Mouse (Mus musculus): ENCODE measurements around the gene Itih5. TPM values are rescaled to one million over a fixed set of nuclear protein-coding genes. Genes with fewer than 3 reads are reported as not detected.

Itih5 gene
- total and polyA plus RNA-seq, 2 experiments from 2014 or later = 11.6 to 16.7 TPM

GRCm38 (mm10) chr2:10166635-10167034 lies 13.3 kb downstream of the Itih5 start:
- ATAC-seq (no peak), DNase-seq (ENCODE audit: low spot score) (no peak)
- TF ChIP-seq CTCF (IDR thresholded peaks at IDR 0.05; ENCODE audit: low read depth) = no peak
- 65% methylated on average over 6 of the region's 6 CpGs for WGBS
- Histone ChIP-seq H3K4me2 (ENCODE audit: low read depth, low read length) (no peak overlapping the region), H3K4me3 (ENCODE audit: low read length) (no peak overlapping the region), H3K36me3 (ENCODE audit: insufficient read depth, low read length) (no peaks in the 10 kb centered on the region), H3K4me1 (ENCODE audit: insufficient read depth, low read length) (no peaks in the 10 kb centered on the region), H3K27me3 (ENCODE audit: insufficient read depth, low read length) (no peaks in the 10 kb centered on the region), H3K9ac (replicated peaks; ENCODE audit: low read length) (no peak overlapping the region), H3K27ac (no peak overlapping the region), H3K9me3 (ENCODE audit: low read length) (no peaks in the 10 kb centered on the region)

GRCm38 (mm10) chr2:10167283-10167682 lies 13.9 kb downstream of the Itih5 start:
- no peak overlapping the region for H3K4me3 ChIP-seq (ENCODE audit: low read length)
- TF ChIP-seq CTCF (IDR thresholded peaks at IDR 0.05; ENCODE audit: low read depth) = no peak
- H3K4me2 ChIP-seq (ENCODE audit: low read depth, low read length) = no peak overlapping the region
- H3K27ac ChIP-seq = no peak overlapping the region
- 92% methylated on average over 11 of the region's 11 CpGs for WGBS
- no peaks in the 10 kb centered on the region for H3K9me3 ChIP-seq (ENCODE audit: low read length)
- no peaks in the 10 kb centered on the region for H3K27me3 ChIP-seq (ENCODE audit: insufficient read depth, low read length)
- no peak overlapping the region for H3K9ac ChIP-seq (replicated peaks; ENCODE audit: low read length)
- no peaks in the 10 kb centered on the region for H3K4me1 ChIP-seq (ENCODE audit: insufficient read depth, low read length)
- ATAC-seq (no peak), DNase-seq (ENCODE audit: low spot score) (no peak)
- no peaks in the 10 kb centered on the region for H3K36me3 ChIP-seq (ENCODE audit: insufficient read depth, low read length)

GRCm38 (mm10) chr2:10168016-10168415 lies 14.6 kb downstream of the Itih5 start:
- no peak for TF ChIP-seq CTCF (IDR thresholded peaks at IDR 0.05; ENCODE audit: low read depth)
- H3K9me3 ChIP-seq (ENCODE audit: low read length) = no peaks in the 10 kb centered on the region
- H3K4me1 ChIP-seq (ENCODE audit: insufficient read depth, low read length) = no peaks in the 10 kb centered on the region
- H3K27ac ChIP-seq = no peak overlapping the region
- H3K27me3 ChIP-seq (ENCODE audit: insufficient read depth, low read length) = no peaks in the 10 kb centered on the region
- no peak overlapping the region for H3K4me2 ChIP-seq (ENCODE audit: low read depth, low read length)
- WGBS = 58% methylated on average over 8 of the region's 8 CpGs
- ATAC-seq (no peak), DNase-seq (ENCODE audit: low spot score) (no peak)
- H3K9ac ChIP-seq (replicated peaks; ENCODE audit: low read length) = no peak overlapping the region
- H3K36me3 ChIP-seq (ENCODE audit: insufficient read depth, low read length) = no peaks in the 10 kb centered on the region
- no peak overlapping the region for H3K4me3 ChIP-seq (ENCODE audit: low read length)

- Histone ChIP-seq H3K4me2 (ENCODE audit: low read depth, low read length) (no peak overlapping the region), H3K4me3 (ENCODE audit: low read length) (no peak overlapping the region), H3K36me3 (ENCODE audit: insufficient read depth, low read length) (no peaks in the 10 kb centered on the region), H3K9me3 (ENCODE audit: low read length) (no peaks in the 10 kb centered on the region), H3K4me1 (ENCODE audit: insufficient read depth, low read length) (no peaks in the 10 kb centered on the region), H3K27me3 (ENCODE audit: insufficient read depth, low read length) (no peaks in the 10 kb centered on the region), H3K27ac (no peak overlapping the region), H3K9ac (replicated peaks; ENCODE audit: low read length) (no peak overlapping the region)
- ATAC-seq = no peak
- WGBS = 91% methylated on average over 16 of the region's 16 CpGs
- TF ChIP-seq CTCF (IDR thresholded peaks at IDR 0.05; ENCODE audit: low read depth) = no peak
- DNase-seq (ENCODE audit: low spot score) = peak; percentile 15
These were observed 16.6 kb downstream of the Itih5 start for GRCm38 (mm10) chr2:10169991-10170390.

GRCm38 (mm10) chr2:10193553-10193952 lies 40.2 kb downstream of the Itih5 start:
- Histone ChIP-seq H3K9me3 (ENCODE audit: low read length) (no peaks in the 10 kb centered on the region), H3K27me3 (ENCODE audit: insufficient read depth, low read length) (no peaks in the 10 kb centered on the region), H3K9ac (replicated peaks; ENCODE audit: low read length) (no peak overlapping the region), H3K4me3 (ENCODE audit: low read length) (no peak overlapping the region), H3K27ac (no peak overlapping the region), H3K4me2 (ENCODE audit: low read depth, low read length) (no peak overlapping the region), H3K36me3 (ENCODE audit: insufficient read depth, low read length) (no peaks in the 10 kb centered on the region), H3K4me1 (ENCODE audit: insufficient read depth, low read length) (no peaks in the 10 kb centered on the region)
- no peak for ATAC-seq
- 74% methylated on average over 3 of the region's 3 CpGs for WGBS
- no peak for DNase-seq (ENCODE audit: low spot score)
- no peak for TF ChIP-seq CTCF (IDR thresholded peaks at IDR 0.05; ENCODE audit: low read depth)

GRCm38 (mm10) chr2:10195162-10195561 lies 41.8 kb downstream of the Itih5 start:
- Histone ChIP-seq H3K27ac (no peak overlapping the region), H3K4me2 (ENCODE audit: low read depth, low read length) (no peak overlapping the region), H3K36me3 (ENCODE audit: insufficient read depth, low read length) (no peaks in the 10 kb centered on the region), H3K27me3 (ENCODE audit: insufficient read depth, low read length) (no peaks in the 10 kb centered on the region), H3K9ac (replicated peaks; ENCODE audit: low read length) (no peak overlapping the region), H3K4me3 (ENCODE audit: low read length) (no peak overlapping the region), H3K4me1 (ENCODE audit: insufficient read depth, low read length) (no peaks in the 10 kb centered on the region), H3K9me3 (ENCODE audit: low read length) (no peaks in the 10 kb centered on the region)
- no peak for TF ChIP-seq CTCF (IDR thresholded peaks at IDR 0.05; ENCODE audit: low read depth)
- no peak for DNase-seq (ENCODE audit: low spot score)
- ATAC-seq = no peak
- WGBS = 81% methylated on average over 3 of the region's 3 CpGs

- Histone ChIP-seq H3K4me1 (ENCODE audit: insufficient read depth, low read length) (no peaks in the 10 kb centered on the region), H3K4me3 (ENCODE audit: low read length) (no peak overlapping the region), H3K9me3 (ENCODE audit: low read length) (no peaks in the 10 kb centered on the region), H3K4me2 (ENCODE audit: low read depth, low read length) (no peak overlapping the region), H3K36me3 (ENCODE audit: insufficient read depth, low read length) (no peaks in the 10 kb centered on the region), H3K9ac (replicated peaks; ENCODE audit: low read length) (no peak overlapping the region), H3K27ac (no peak overlapping the region), H3K27me3 (ENCODE audit: insufficient read depth, low read length) (no peaks in the 10 kb centered on the region)
- 88% methylated on average over 2 of the region's 2 CpGs for WGBS
- no peak for ATAC-seq
- no peak for DNase-seq (ENCODE audit: low spot score)
- no peak for TF ChIP-seq CTCF (IDR thresholded peaks at IDR 0.05; ENCODE audit: low read depth)
These were observed 46.0 kb downstream of the Itih5 start for GRCm38 (mm10) chr2:10199326-10199725.
